Mouse (Mus musculus): ENCODE data around the gene Nfix. TPM values are rescaled to one million over a fixed set of nuclear protein-coding genes. Genes with fewer than 3 reads are reported as not detected.

The Nfix gene
- polyA plus RNA-seq, 1 experiment from 2014 or later: 28.7 TPM

DNA sequence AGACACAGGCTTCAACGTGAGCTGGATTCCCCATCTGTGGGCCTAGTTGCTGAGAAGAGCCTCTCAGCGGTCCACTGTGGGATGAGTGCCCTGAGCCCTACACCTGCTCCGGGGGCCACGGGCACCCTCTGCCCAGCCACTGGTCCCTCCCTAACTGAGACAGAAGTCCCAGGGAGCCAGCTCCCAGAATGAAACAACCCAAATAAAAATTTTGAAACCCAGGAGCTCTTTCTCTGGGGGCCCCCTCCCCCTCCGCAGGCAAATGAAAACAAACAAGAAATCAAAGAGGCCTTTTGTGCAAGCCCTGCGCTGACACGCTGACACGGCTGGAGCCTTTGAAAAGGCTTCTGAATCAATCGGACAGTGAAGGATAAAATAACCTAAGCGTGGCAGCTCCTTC, 34.5 kb downstream of the Nfix start:
- Histone ChIP-seq H3K36me3 (no peaks in the 10 kb centered on the region), H3K27ac (replicated peaks) (peak overlapping the region; percentile 57; the same call in 1 of the 2 replicates), H3K4me2 (peak overlapping the region; percentile 28), H3K4me3 (no peak overlapping the region), H3K27me3 (peaks cover 97% of the 10 kb centered on the region), H3K9ac (0 out of 2 replicates have a peak overlapping the region, but pooled peaks have one; percentile 6), H3K9me3 (no peaks in the 10 kb centered on the region), H3K4me1 (replicated peaks) (peaks cover 53% of the 10 kb centered on the region)
- ATAC-seq (ENCODE audit: low read depth): no peak
- WGBS: 9% methylated on average over 10 of the region's 10 CpGs

GRCm38 (mm10) chr8:84764870-84765495, 35.2 kb downstream of the Nfix start:
- Histone ChIP-seq H3K9ac (peak overlapping the region; percentile 31; the same call in 1 of the 2 replicates), H3K27ac (replicated peaks) (peak overlapping the region; percentile 57; the same call in 1 of the 2 replicates), H3K4me2 (peak overlapping the region; percentile 28), H3K9me3 (no peaks in the 10 kb centered on the region), H3K27me3 (peaks cover 95% of the 10 kb centered on the region), H3K4me3 (no peak overlapping the region), H3K4me1 (replicated peaks) (peaks cover 52% of the 10 kb centered on the region), H3K36me3 (no peaks in the 10 kb centered on the region)
- no peak for ATAC-seq (ENCODE audit: low read depth)
- WGBS: 57% methylated on average over 17 of the region's 17 CpGs

GRCm38 (mm10) chr8:84764100-84764499, 36.0 kb downstream of the Nfix start:
- Histone ChIP-seq H3K27ac (replicated peaks) (no peak overlapping the region), H3K4me1 (replicated peaks) (peaks cover 52% of the 10 kb centered on the region), H3K36me3 (no peaks in the 10 kb centered on the region), H3K27me3 (peaks cover 94% of the 10 kb centered on the region), H3K9me3 (no peaks in the 10 kb centered on the region), H3K4me3 (no peak overlapping the region), H3K4me2 (no peak overlapping the region), H3K9ac (no peak overlapping the region)
- WGBS: 63% methylated on average over 4 of the region's 4 CpGs
- ATAC-seq (ENCODE audit: low read depth): no peak

- Histone ChIP-seq H3K4me1 (replicated peaks) (peaks cover 52% of the 10 kb centered on the region), H3K9me3 (no peaks in the 10 kb centered on the region), H3K36me3 (peaks cover 4% of the 10 kb centered on the region), H3K27ac (replicated peaks) (no peak overlapping the region), H3K9ac (no peak overlapping the region), H3K27me3 (peaks cover 93% of the 10 kb centered on the region), H3K4me3 (no peak overlapping the region), H3K4me2 (no peak overlapping the region)
- ATAC-seq (ENCODE audit: low read depth): no peak
- 46% methylated on average over 2 of the region's 2 CpGs for WGBS
Observed at GRCm38 (mm10) chr8:84760901-84761300, 39.2 kb downstream of the Nfix start.

DNA sequence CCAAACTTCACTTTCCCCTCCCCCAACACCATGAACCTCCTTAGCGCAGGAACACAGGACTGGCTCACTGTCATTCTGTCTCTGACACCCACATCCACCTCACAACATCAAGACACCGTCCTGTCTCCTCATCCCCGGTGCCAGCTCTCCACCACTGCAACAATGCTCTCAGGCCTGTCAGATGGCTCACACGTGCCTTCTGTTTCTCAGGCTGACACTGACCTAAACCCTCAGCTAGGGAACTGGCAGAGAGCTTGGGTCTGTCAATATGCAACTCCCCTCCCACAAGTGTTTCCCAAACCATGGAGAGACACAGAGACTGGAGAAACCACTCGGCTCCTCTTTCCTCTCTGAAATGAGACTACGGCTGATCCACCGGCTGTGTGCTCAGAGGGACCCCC, 39.7 kb downstream of the Nfix start:
- no peak overlapping the region for H3K9ac ChIP-seq
- no peaks in the 10 kb centered on the region for H3K9me3 ChIP-seq
- no peak overlapping the region for H3K4me2 ChIP-seq
- no peak overlapping the region for H3K27ac ChIP-seq (replicated peaks)
- H3K4me1 ChIP-seq (replicated peaks): peaks cover 47% of the 10 kb centered on the region
- H3K4me3 ChIP-seq: no peak overlapping the region
- peaks cover 4% of the 10 kb centered on the region for H3K36me3 ChIP-seq
- H3K27me3 ChIP-seq: peaks cover 94% of the 10 kb centered on the region
- no peak for ATAC-seq (ENCODE audit: low read depth)
- WGBS: 57% methylated on average over 7 of the region's 7 CpGs

DNA sequence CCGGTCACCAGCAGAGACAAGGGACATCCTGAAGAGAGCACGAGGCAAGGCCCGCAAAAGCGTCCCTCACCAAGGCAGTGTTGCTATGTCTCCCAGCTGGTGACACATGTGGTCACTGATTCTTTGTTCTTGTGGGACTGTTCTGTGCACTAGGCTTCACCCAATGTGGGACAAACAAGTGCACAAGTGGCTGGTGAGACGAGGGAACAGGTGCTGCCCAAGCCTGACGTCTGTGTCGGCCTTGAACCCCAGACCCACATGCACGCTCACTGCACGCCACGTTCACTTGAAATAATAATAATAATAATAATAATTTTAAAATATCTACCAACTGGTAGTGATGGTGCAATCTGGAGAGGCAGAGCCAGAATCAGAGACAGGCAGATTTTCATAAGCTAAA, 40.4 kb downstream of the Nfix start:
- no peak for ATAC-seq (ENCODE audit: low read depth)
- H3K4me2 ChIP-seq: no peak overlapping the region
- no peak overlapping the region for H3K4me3 ChIP-seq
- H3K27me3 ChIP-seq: peaks cover 89% of the 10 kb centered on the region
- WGBS: 88% methylated on average over 10 of the region's 10 CpGs
- H3K9ac ChIP-seq: no peak overlapping the region
- peaks cover 4% of the 10 kb centered on the region for H3K36me3 ChIP-seq
- H3K9me3 ChIP-seq: no peaks in the 10 kb centered on the region
- no peak overlapping the region for H3K27ac ChIP-seq (replicated peaks)
- peaks cover 40% of the 10 kb centered on the region for H3K4me1 ChIP-seq (replicated peaks)

DNA sequence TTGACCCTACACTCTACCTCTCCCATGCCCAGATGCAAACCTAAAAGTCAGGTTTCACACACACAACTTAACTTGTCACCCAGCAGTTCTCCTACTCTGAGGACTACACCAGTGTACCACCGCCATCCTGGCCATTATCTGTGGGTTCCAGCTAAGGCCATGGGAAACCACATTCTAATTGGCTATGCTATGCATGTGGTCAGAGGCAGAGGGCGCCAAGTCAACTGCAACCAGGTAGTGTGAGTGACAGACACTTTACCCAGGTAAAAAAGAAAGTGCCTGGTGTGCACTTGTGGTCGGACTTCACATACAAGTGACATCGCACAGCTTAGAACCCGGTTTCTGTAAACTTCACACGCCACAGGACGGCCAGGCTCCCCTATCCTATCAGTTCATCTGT, 41.0 kb downstream of the Nfix start:
- H3K4me3 ChIP-seq: no peak overlapping the region
- H3K4me1 ChIP-seq (replicated peaks): peaks cover 37% of the 10 kb centered on the region
- H3K36me3 ChIP-seq: peaks cover 4% of the 10 kb centered on the region
- 66% methylated on average over 7 of the region's 7 CpGs for WGBS
- peaks cover 88% of the 10 kb centered on the region for H3K27me3 ChIP-seq
- no peak overlapping the region for H3K4me2 ChIP-seq
- no peak for ATAC-seq (ENCODE audit: low read depth)
- H3K27ac ChIP-seq (replicated peaks): no peak overlapping the region
- H3K9ac ChIP-seq: no peak overlapping the region
- no peaks in the 10 kb centered on the region for H3K9me3 ChIP-seq

GRCm38 (mm10) chr8:84758308-84758707, 41.8 kb downstream of the Nfix start:
- Histone ChIP-seq H3K4me1 (replicated peaks) (peaks cover 43% of the 10 kb centered on the region), H3K4me3 (no peak overlapping the region), H3K9ac (no peak overlapping the region), H3K27ac (replicated peaks) (no peak overlapping the region), H3K4me2 (no peak overlapping the region), H3K36me3 (peaks cover 4% of the 10 kb centered on the region), H3K27me3 (peaks cover 88% of the 10 kb centered on the region), H3K9me3 (no peaks in the 10 kb centered on the region)
- ATAC-seq (ENCODE audit: low read depth): no peak
- WGBS: 99% methylated on average over 3 of the region's 3 CpGs

DNA sequence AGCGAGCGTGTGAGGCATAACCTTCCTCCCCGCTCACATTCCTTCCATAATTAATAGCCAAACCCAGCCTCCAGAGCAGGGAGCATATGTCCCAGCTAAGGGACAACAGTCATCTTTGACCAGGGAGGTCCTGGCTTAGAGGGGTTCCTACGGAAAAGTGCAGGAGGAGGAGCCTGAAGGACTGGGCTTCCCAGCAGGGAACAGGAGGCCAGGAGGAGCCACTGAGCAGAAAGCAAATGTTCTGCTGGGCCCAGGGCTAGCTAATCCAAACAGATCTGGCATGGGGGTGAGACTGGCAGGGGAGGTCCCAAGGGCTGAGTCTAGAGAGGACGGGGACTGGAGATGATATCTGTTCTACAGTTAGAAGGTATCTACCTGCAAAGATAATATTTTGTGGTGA, 42.6 kb downstream of the Nfix start:
- Histone ChIP-seq H3K9ac (0 out of 2 replicates have a peak overlapping the region, but pooled peaks have one; percentile 17), H3K4me1 (replicated peaks) (peaks cover 49% of the 10 kb centered on the region), H3K27me3 (peaks cover 88% of the 10 kb centered on the region), H3K9me3 (no peaks in the 10 kb centered on the region), H3K36me3 (peaks cover 4% of the 10 kb centered on the region), H3K27ac (replicated peaks) (no peak overlapping the region), H3K4me3 (no peak overlapping the region), H3K4me2 (no peak overlapping the region)
- WGBS: 31% methylated on average over 5 of the region's 5 CpGs
- ATAC-seq (ENCODE audit: low read depth): no peak

DNA sequence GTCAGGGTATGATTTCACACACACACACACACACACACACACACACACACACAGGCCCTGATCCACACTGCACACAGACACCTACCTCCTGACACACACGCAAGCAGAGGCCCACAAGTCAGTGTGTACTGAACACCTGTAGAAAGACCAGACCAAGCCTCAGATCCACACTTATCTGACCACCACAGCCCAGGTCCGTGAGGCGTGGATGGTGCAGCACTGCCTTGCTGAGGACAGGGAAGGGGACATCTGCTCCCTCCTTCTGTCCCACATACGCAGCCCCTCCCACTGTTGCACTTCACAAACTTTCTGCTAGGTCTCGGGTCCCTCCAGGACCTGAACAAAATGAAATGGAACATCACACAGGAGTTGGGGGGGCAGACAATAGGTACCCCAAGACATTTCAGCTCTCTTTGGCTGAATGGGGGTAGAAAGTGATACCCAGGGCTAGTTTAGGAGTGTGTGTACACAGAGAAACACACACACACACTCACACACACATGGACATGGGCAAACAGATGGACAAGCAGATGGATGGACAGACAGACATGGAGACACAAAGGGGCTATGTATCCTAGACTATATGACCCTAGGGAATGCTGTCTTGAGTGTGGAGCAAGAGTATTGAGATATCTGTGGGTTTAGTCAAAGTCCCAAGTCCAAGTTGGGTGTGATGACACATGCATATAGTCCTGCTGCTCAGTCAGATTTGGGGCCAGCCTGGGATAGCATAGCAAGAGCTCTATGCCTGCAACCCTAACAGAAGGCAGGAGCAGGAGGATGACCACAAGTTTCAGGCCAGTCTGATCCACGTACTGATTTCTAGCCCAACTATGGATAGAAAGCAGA, 47.2 kb downstream of the Nfix start:
- H3K4me1 ChIP-seq (replicated peaks): peaks cover 51% of the 10 kb centered on the region
- no peak overlapping the region for H3K4me2 ChIP-seq
- H3K9me3 ChIP-seq: no peaks in the 10 kb centered on the region
- peaks cover 7% of the 10 kb centered on the region for H3K36me3 ChIP-seq
- 72% methylated on average over 6 of the region's 6 CpGs for WGBS
- no peak overlapping the region for H3K9ac ChIP-seq
- no peak overlapping the region for H3K27ac ChIP-seq (replicated peaks)
- H3K27me3 ChIP-seq: peaks cover 91% of the 10 kb centered on the region
- ATAC-seq (ENCODE audit: low read depth): no peak
- H3K4me3 ChIP-seq: no peak overlapping the region

DNA sequence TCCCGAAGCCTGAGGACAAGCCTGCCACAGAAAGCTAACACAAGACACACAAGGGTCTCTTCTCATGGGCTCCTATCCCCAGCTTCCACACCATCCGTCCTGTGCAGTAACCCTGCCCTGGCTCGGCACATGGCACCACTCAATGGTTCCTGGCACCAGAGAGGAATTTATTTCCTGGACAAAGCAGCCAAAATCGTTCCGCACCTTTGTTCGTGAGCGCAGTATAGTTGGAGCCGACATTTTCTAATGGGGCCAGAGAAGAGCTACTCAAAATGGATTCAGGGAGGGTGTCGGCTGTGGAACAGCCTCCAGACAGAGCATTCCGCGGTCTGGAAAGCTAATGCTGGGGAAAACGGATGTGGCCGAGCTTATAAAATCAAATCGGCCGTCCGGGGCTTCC, 50.6 kb downstream of the Nfix start:
- Histone ChIP-seq H3K27me3 (peaks cover 98% of the 10 kb centered on the region), H3K4me2 (no peak overlapping the region), H3K9ac (peak overlapping the region; percentile 34; the same call in 1 of the 2 replicates), H3K4me1 (replicated peaks) (peaks cover 76% of the 10 kb centered on the region), H3K9me3 (no peaks in the 10 kb centered on the region), H3K4me3 (no peak overlapping the region), H3K27ac (replicated peaks) (peak overlapping the region; percentile 65), H3K36me3 (0 out of 2 replicates have a peak, but pooled peaks cover 3% of the 10 kb centered on the region)
- 70% methylated on average over 16 of the region's 16 CpGs for WGBS
- ATAC-seq (ENCODE audit: low read depth): no peak

All from neural tube, embryonic 13.5 days (tissue).